Mouse (Mus musculus): ENCODE data around the gene Thsd7a.

GRCm38 (mm10) chr6:12336590-12337584 is 412.3 kb downstream of the Thsd7a start:
- TF ChIP-seq ZC3H11A (IDR thresholded peaks at IDR 0.05; ENCODE audit: borderline replicate concordance, low read depth, low read length) (no peak), ZNF384 (IDR thresholded peaks at IDR 0.05; ENCODE audit: low read depth, low read length) (no peak), HCFC1 (IDR thresholded peaks at IDR 0.05; ENCODE audit: borderline replicate concordance, insufficient read depth, low read length) (no peak), CHD2 (IDR thresholded peaks at IDR 0.05; ENCODE audit: low read depth, low read length) (no peak), MAFK (IDR thresholded peaks at IDR 0.05; ENCODE audit: insufficient read depth, low read depth, low read length) (no peak)

All from ES-E14 (cell line).